Mouse (Mus musculus) adrenal gland (tissue): ENCODE data around the gene Neurl1a.

Source experiments
- microRNA-seq, 2 experiments: library from miRNA; unstranded; fragments of <30 nt; microRNA quantifications; one replicate each; pipeline ENCODE4; 2019

Neurl1a gene

Small RNA genes lying within 50 kb of the gene (microRNA-seq; reads per million reads assigned to microRNA genes)
- 0 to 0.25 reads per million in 2 experiments for gene Mir6995
